Mouse (Mus musculus) monocyte, adult 5-6 weeks (primary cell): ENCODE data around the gene Rcc2. TPM values are rescaled to one million over a fixed set of nuclear protein-coding genes. Genes with fewer than 3 reads are reported as not detected.

Experiments used
- ATAC-seq: fragments of 153-309, 156-312 bp; replicated peaks from 2 replicates; pipeline ENCODE4 v1.8.0; 2017; ENCODE audit warnings: mild to moderate bottlenecking; ENCODE audit not compliant: low TSS enrichment, insufficient number of reproducible peaks, severe bottlenecking, poor library complexity, low FRiP score
- total RNA-seq: library from RNA; stranded (forward); fragments of 200-1000, 200-491, 200-594 nt; gene quantifications from 3 replicates; pipeline ENCODE4 v1.2.3, GENCODE M21; 2017

The Rcc2 gene
- total RNA-seq, 1 experiment from 2014 or later: 37.9 TPM

- no peak for ATAC-seq
Observed at GRCm38 (mm10) chr4:140683608-140684007, 16.7 kb upstream of the Rcc2 start.

- peak; percentile 59; the same call in 1 of the 2 replicates for ATAC-seq
Observed at GRCm38 (mm10) chr4:140684141-140684871, 16.0 kb upstream of the Rcc2 start.

- no peak for ATAC-seq
Observed at GRCm38 (mm10) chr4:140684881-140685303, 15.4 kb upstream of the Rcc2 start.

GRCm38 (mm10) chr4:140688044-140688825 is 12.1 kb upstream of the Rcc2 start:
- ATAC-seq: no peak

GRCm38 (mm10) chr4:140688826-140689425 is 11.4 kb upstream of the Rcc2 start:
- ATAC-seq: no peak

GRCm38 (mm10) chr4:140689873-140690655 is 10.3 kb upstream of the Rcc2 start:
- no peak for ATAC-seq

- ATAC-seq: no peak
Observed at GRCm38 (mm10) chr4:140691481-140691880, 8.9 kb upstream of the Rcc2 start.

- no peak for ATAC-seq
Observed at GRCm38 (mm10) chr4:140693513-140693912, 6.8 kb upstream of the Rcc2 start.

- ATAC-seq: no peak
Observed at GRCm38 (mm10) chr4:140694551-140695060, 5.7 kb upstream of the Rcc2 start.

GRCm38 (mm10) chr4:140695146-140695545 is 5.2 kb upstream of the Rcc2 start:
- ATAC-seq: no peak

GRCm38 (mm10) chr4:140695675-140696585 is 4.4 kb upstream of the Rcc2 start:
- no peak for ATAC-seq

GRCm38 (mm10) chr4:140699441-140700127 is 757 bp upstream of the Rcc2 start:
- peak; percentile 70 for ATAC-seq

- peak; percentile 15 for ATAC-seq
Observed at GRCm38 (mm10) chr4:140701049-140701715, 841 bp downstream of the Rcc2 start.

- no peak for ATAC-seq
Observed at GRCm38 (mm10) chr4:140701716-140702561, 1.6 kb downstream of the Rcc2 start.

- no peak for ATAC-seq
Observed at GRCm38 (mm10) chr4:140702611-140703327, 2.4 kb downstream of the Rcc2 start.
